Mouse (Mus musculus) embryonic facial prominence, embryonic 11.5 days (tissue): ENCODE measurements around the gene Lzts2. TPM values are rescaled to one million over a fixed set of nuclear protein-coding genes. Genes with fewer than 3 reads are reported as not detected.

Experiments
- ATAC-seq: fragments of 200-750 bp; cut with Nextera tagmentation; replicated peaks from 2 replicates; pipeline ENCODE4 v1.8.0; 2017; ENCODE audit warnings: low read depth; ENCODE audit not compliant: insufficient number of reproducible peaks, low FRiP score, low TSS enrichment
- DNase-seq: peaks from one replicate; pipeline ENCODE4 v3.0.0-alpha.2; 2015; ENCODE audit warnings: low spot score
- H3K27ac ChIP-seq: fragments of 300-500 bp; sonication (generic); replicated peaks from 2 replicates; pipeline ENCODE4 v1.5.1; 2014; ENCODE audit warnings: mild to moderate bottlenecking, low read depth, low read length, control low read depth
- H3K27me3 ChIP-seq: fragments of 300-500 bp; sonication (generic); 2 replicates; pipeline ENCODE4 v1.6.1; 2014; ENCODE audit warnings: mild to moderate bottlenecking, low read length, moderate library complexity, mixed read lengths; ENCODE audit not compliant: control insufficient read depth, insufficient read depth
- H3K36me3 ChIP-seq: fragments of 300-500 bp; sonication (generic); replicated peaks from 2 replicates; pipeline ENCODE4 v1.6.1; 2014; ENCODE audit warnings: low read depth, mild to moderate bottlenecking, low read length, moderate library complexity, mixed read lengths; ENCODE audit not compliant: control insufficient read depth, insufficient read depth
- H3K4me1 ChIP-seq: fragments of 300-500 bp; sonication (generic); 2 replicates; pipeline ENCODE4 v1.6.1; 2014; ENCODE audit warnings: low read length, mixed read lengths; ENCODE audit not compliant: control insufficient read depth, insufficient read depth
- H3K4me2 ChIP-seq: fragments of 300-500 bp; sonication (generic); 2 replicates; pipeline ENCODE4 v1.6.1; 2014; ENCODE audit warnings: low read depth, mild to moderate bottlenecking, control low read depth, low read length, moderate library complexity
- H3K4me3 ChIP-seq: fragments of 300-500 bp; sonication (generic); 2 replicates; pipeline ENCODE4 v1.5.1; 2014; ENCODE audit warnings: low read depth, low read length, control low read depth
- H3K9ac ChIP-seq: fragments of 300-500 bp; sonication (generic); replicated peaks from 2 replicates; pipeline ENCODE4 v1.6.1; 2014; ENCODE audit warnings: mild to moderate bottlenecking, control low read depth, low read length
- H3K9me3 ChIP-seq: fragments of 300-500 bp; sonication (generic); replicated peaks from 2 replicates; pipeline ENCODE4 v1.6.1; 2016; ENCODE audit warnings: mild to moderate bottlenecking, low read length, inconsistent platforms, mixed read lengths; ENCODE audit not compliant: control insufficient read depth
- WGBS: fragments of 180-500 bp; shearing (Covaris S2); extraction: QIAGEN DNeasy Blood & Tissue Kit; methylation state at CpG from one replicate; pipeline ENCODE4 v1.1.7; 2014; 5-methylcytosine and 5-hydroxymethylcytosine counted together
- polyA plus RNA-seq: library from polyadenylated mRNA; unstranded; fragments of >200 nt; fragmentation: Nextera tagmentation; extraction: Ambion mirVana; gene quantifications from 2 replicates; pipeline ENCODE4 v1.2.1, GENCODE M21; 2014

Gene Lzts2
- polyA plus RNA-seq, 1 experiment from 2014 or later = 53.2 TPM

- H3K9ac ChIP-seq = no peak overlapping the region
- H3K9me3 ChIP-seq = no peaks in the 10 kb centered on the region
- no peak overlapping the region for H3K4me2 ChIP-seq
- no peak for DNase-seq
- H3K4me3 ChIP-seq = no peak overlapping the region
- peaks cover 4% of the 10 kb centered on the region for H3K4me1 ChIP-seq
- no peaks in the 10 kb centered on the region for H3K27me3 ChIP-seq
- ATAC-seq = no peak
- H3K27ac ChIP-seq = no peak overlapping the region
- 92% methylated on average over 15 of the region's 15 CpGs for WGBS
- peaks cover 11% of the 10 kb centered on the region for H3K36me3 ChIP-seq
Observed at GRCm38 (mm10) chr19:45021362-45021761, 7.1 kb downstream of the Lzts2 start.

- Histone ChIP-seq H3K4me1 (peaks cover 4% of the 10 kb centered on the region), H3K4me3 (no peak overlapping the region), H3K9ac (no peak overlapping the region), H3K36me3 (peaks cover 23% of the 10 kb centered on the region), H3K27ac (no peak overlapping the region), H3K27me3 (no peaks in the 10 kb centered on the region), H3K9me3 (no peaks in the 10 kb centered on the region), H3K4me2 (no peak overlapping the region)
- WGBS = 83% methylated on average over 11 of the region's 11 CpGs
- no peak for DNase-seq
- ATAC-seq = no peak
Observed at GRCm38 (mm10) chr19:45023993-45024392, 9.8 kb downstream of the Lzts2 start.

- DNase-seq (no peak), ATAC-seq (no peak)
- Histone ChIP-seq H3K9ac (no peak overlapping the region), H3K36me3 (peaks cover 23% of the 10 kb centered on the region), H3K9me3 (no peaks in the 10 kb centered on the region), H3K27me3 (no peaks in the 10 kb centered on the region), H3K4me1 (peaks cover 4% of the 10 kb centered on the region), H3K4me2 (no peak overlapping the region), H3K27ac (no peak overlapping the region), H3K4me3 (no peak overlapping the region)
- WGBS = 90% methylated on average over 20 of the region's 20 CpGs
Observed at GRCm38 (mm10) chr19:45024775-45025174, 10.6 kb downstream of the Lzts2 start.

- Histone ChIP-seq H3K4me2 (no peak overlapping the region), H3K27ac (no peak overlapping the region), H3K4me1 (peaks cover 4% of the 10 kb centered on the region), H3K36me3 (peaks cover 23% of the 10 kb centered on the region), H3K9me3 (no peaks in the 10 kb centered on the region), H3K4me3 (no peak overlapping the region), H3K27me3 (no peaks in the 10 kb centered on the region), H3K9ac (no peak overlapping the region)
- ATAC-seq (no peak), DNase-seq (peak; percentile 39)
- WGBS = 83% methylated on average over 37 of the region's 37 CpGs
Observed at GRCm38 (mm10) chr19:45025937-45026568, 11.8 kb downstream of the Lzts2 start.

GRCm38 (mm10) chr19:45026958-45027670, 12.9 kb downstream of the Lzts2 start:
- H3K27ac ChIP-seq = no peak overlapping the region
- H3K4me2 ChIP-seq = no peak overlapping the region
- no peak overlapping the region for H3K9ac ChIP-seq
- H3K4me1 ChIP-seq = peaks cover 2% of the 10 kb centered on the region
- H3K27me3 ChIP-seq = no peaks in the 10 kb centered on the region
- H3K36me3 ChIP-seq = peaks cover 23% of the 10 kb centered on the region
- H3K4me3 ChIP-seq = no peak overlapping the region
- no peak for DNase-seq
- ATAC-seq = no peak
- 76% methylated on average over 6 of the region's 6 CpGs for WGBS
- no peaks in the 10 kb centered on the region for H3K9me3 ChIP-seq

- no peak overlapping the region for H3K4me3 ChIP-seq
- H3K9me3 ChIP-seq = no peaks in the 10 kb centered on the region
- H3K27me3 ChIP-seq = no peaks in the 10 kb centered on the region
- no peak overlapping the region for H3K27ac ChIP-seq
- no peak for ATAC-seq
- no peak overlapping the region for H3K4me2 ChIP-seq
- WGBS = 67% methylated on average over 6 of the region's 6 CpGs
- H3K9ac ChIP-seq = no peak overlapping the region
- H3K36me3 ChIP-seq = peaks cover 23% of the 10 kb centered on the region
- DNase-seq = no peak
- peaks cover 2% of the 10 kb centered on the region for H3K4me1 ChIP-seq
Observed at GRCm38 (mm10) chr19:45027848-45028247, 13.6 kb downstream of the Lzts2 start.

DNA sequence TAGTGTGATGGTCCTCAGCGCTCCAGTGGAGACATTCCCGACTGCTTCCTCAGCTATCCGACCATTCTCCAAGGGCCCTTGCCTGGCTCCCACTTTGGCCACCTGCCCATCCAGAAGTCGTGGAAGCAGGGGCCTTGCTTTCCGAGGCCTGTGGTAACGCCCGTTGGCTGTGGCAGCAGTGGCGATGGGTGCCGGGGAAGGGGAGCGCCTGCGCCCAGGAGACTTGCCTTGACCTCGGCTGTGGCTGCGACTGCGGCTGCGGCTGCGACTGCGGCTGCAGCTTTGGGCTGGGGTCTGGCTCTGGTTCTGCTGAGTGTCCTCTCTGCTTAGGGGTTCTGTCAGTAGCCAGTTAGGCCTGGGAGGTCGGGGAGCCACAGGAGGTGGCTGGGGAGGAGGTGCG, 14.5 kb downstream of the Lzts2 start:
- ATAC-seq (no peak), DNase-seq (no peak)
- WGBS = 60% methylated on average over 19 of the region's 19 CpGs
- Histone ChIP-seq H3K4me3 (no peak overlapping the region), H3K27ac (no peak overlapping the region), H3K4me2 (no peak overlapping the region), H3K27me3 (no peaks in the 10 kb centered on the region), H3K36me3 (peaks cover 20% of the 10 kb centered on the region), H3K4me1 (no peaks in the 10 kb centered on the region; the same call in none of the 2 replicates), H3K9ac (no peak overlapping the region), H3K9me3 (no peaks in the 10 kb centered on the region)

DNA sequence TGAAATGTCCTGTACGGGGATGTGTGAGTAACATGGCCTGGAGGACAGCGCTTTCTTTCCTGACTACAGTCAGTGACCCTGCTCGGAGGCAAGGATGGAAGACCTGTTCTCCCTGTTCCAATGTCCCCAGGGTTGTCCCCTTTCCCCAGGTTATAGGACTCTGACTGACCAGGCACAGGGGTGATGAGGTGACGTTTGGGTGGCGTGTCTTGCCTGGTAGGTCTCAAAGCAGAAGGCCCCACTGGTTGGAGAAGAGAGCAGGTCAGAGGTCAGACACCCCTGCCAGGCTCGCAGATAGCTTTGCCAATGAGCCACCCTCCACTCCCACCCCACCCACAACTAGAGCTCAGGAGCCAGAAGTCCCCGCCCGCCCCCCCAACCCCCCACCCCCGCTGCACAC, 15.4 kb downstream of the Lzts2 start:
- 51% methylated on average over 9 of the region's 9 CpGs for WGBS
- no peak overlapping the region for H3K4me2 ChIP-seq
- H3K27ac ChIP-seq = no peak overlapping the region
- DNase-seq (no peak), ATAC-seq (no peak)
- H3K9ac ChIP-seq = no peak overlapping the region
- peaks cover 17% of the 10 kb centered on the region for H3K36me3 ChIP-seq
- no peaks in the 10 kb centered on the region for H3K27me3 ChIP-seq
- H3K4me1 ChIP-seq = no peaks in the 10 kb centered on the region; the same call in 1 of the 2 replicates
- no peak overlapping the region for H3K4me3 ChIP-seq
- no peaks in the 10 kb centered on the region for H3K9me3 ChIP-seq
